Comparison of ENCODE assay signal across 24 mouse cellular contexts in the genomic region with DNA sequence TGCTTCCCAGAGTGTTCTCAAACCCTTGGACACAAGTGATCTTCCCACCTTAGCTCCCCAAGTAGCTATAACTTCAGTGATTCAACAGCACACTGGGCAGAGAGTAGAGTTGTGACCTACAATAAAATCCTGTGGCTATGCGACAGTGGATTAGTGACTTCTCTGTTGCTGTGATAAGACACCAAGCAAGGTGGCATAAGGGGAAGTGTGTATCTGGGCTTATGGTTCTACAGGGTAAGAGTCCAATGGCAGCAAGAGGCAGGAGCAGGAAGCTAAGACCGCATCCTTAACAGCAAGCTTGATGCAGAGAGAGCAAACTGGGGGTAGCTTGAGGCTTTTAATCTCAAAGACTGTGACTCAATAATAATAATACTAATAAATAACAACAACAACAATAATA. TPM values are rescaled to one million over a fixed set of nuclear protein-coding genes. Genes with fewer than 3 reads are reported as not detected.
"Had no signal": no experiment of that assay in that cellular context is flagged by ENCODE, and none has a peak within 500 bp of the region (broad histone marks: within the 10 kb centered on the region; RNA-seq: fewer than 3 reads in every experiment).

No protein-coding gene starts in this region.

- H3K27me3 ChIP-seq: embryonic facial prominence, embryonic 12.5 days; embryonic facial prominence, embryonic 13.5 days; embryonic facial prominence, embryonic 15.5 days; forebrain, embryonic 12.5 days; forebrain, embryonic 13.5 days; forebrain, embryonic 15.5 days had no signal

- DNase-seq: cerebellum, adult 9-11 months; cerebellum, postnatal 10 days; cerebellum, postnatal 14 days; cerebellum, postnatal 25 days; cerebellum, postnatal 36 days; gastrocnemius, adult 2 months; gastrocnemius, postnatal 10 days; gastrocnemius, postnatal 14 days; gastrocnemius, postnatal 25 days; gastrocnemius, postnatal 36 days; heart, adult 11 months; heart, adult 18-20 months; heart, adult 2 months had no signal

- H3K27ac ChIP-seq: embryonic facial prominence, embryonic 10.5 days; embryonic facial prominence, embryonic 12.5 days; embryonic facial prominence, embryonic 13.5 days; embryonic facial prominence, embryonic 15.5 days; forebrain, embryonic 10.5 days; forebrain, embryonic 12.5 days; forebrain, embryonic 13.5 days; forebrain, embryonic 15.5 days; gastrocnemius, adult 2 months; heart, adult 2 months had no signal

- H3K36me3 ChIP-seq: embryonic facial prominence, embryonic 10.5 days; embryonic facial prominence, embryonic 12.5 days; embryonic facial prominence, embryonic 13.5 days; embryonic facial prominence, embryonic 15.5 days; forebrain, embryonic 10.5 days; forebrain, embryonic 12.5 days; forebrain, embryonic 15.5 days had no signal

- ATAC-seq: forebrain, embryonic 14.5 days had no signal

- H3K9ac ChIP-seq: embryonic facial prominence, embryonic 12.5 days; embryonic facial prominence, embryonic 13.5 days; embryonic facial prominence, embryonic 15.5 days; forebrain, embryonic 12.5 days; forebrain, embryonic 13.5 days; forebrain, embryonic 15.5 days; forebrain, postnatal 0 days had no signal

- H3K4me3 ChIP-seq: embryonic facial prominence, embryonic 10.5 days; embryonic facial prominence, embryonic 12.5 days; embryonic facial prominence, embryonic 13.5 days; embryonic facial prominence, embryonic 15.5 days; erythroblast, embryonic 14.5 days; forebrain, embryonic 12.5 days; forebrain, embryonic 13.5 days; forebrain, embryonic 15.5 days; gastrocnemius, adult 2 months; heart, adult 2 months had no signal

- H3K9me3 ChIP-seq: embryonic facial prominence, embryonic 12.5 days; embryonic facial prominence, embryonic 13.5 days; embryonic facial prominence, embryonic 15.5 days; forebrain, embryonic 15.5 days had no signal

- H3K4me1 ChIP-seq: embryonic facial prominence, embryonic 12.5 days; embryonic facial prominence, embryonic 13.5 days; embryonic facial prominence, embryonic 15.5 days had no signal

RNA-seq across cellular contexts. Expression of gene Myb, which starts 52.0 kb away (rescaled TPM):
- total RNA-seq: gastrocnemius, adult 2 months; heart, adult 2 months had no signal
